Mouse (Mus musculus): Measurements from ENCODE around the gene Platr17.

Platr17 gene

DNA sequence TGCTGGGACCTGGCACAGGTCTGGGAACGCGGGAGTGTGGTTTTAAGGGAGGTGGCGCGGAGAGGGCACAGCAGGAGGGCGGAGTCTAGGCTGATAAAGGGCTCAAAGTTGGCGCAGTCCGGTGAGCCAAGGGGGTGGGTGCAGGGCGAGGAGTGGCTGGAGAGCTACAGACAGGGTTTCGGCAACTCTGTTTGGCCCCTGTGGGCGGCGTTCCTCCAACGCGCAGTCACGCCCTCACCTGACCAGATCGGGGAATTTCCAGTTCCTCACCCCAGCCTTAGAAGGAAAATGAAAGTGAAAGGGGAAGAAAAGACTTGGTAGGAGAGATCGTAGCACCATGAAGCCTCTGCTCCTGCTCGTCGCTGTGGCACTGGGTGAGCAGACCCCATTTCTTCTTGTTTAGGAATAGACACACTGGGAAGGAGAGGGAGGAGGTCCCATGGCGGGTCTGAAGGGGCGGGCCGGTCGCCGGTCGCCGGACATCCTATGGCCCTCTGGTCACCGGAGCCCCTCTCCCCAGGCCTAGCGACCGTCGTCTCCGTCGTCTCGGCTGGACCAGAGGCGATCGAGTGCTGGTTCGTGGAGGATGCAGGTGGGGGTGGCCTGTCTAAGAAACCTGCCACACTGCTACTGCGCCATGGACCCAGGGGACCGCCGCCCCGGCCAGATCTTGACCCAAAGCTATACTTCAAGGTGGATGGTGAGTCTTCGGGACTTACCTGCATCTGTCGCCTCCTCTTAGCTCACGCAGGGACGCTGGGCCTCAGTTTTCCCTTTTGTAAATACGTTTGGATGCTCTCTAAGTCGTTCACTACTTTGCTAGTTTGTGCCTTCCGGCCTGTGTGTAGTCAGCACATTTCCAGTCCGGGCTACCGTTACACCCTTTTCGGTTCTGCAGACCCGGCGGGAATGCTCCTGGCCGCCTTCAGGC, 14.7 kb downstream of the Platr17 start:
- peak; percentile 60 for DNase-seq (ENCODE audit: extremely low spot score)

DNA sequence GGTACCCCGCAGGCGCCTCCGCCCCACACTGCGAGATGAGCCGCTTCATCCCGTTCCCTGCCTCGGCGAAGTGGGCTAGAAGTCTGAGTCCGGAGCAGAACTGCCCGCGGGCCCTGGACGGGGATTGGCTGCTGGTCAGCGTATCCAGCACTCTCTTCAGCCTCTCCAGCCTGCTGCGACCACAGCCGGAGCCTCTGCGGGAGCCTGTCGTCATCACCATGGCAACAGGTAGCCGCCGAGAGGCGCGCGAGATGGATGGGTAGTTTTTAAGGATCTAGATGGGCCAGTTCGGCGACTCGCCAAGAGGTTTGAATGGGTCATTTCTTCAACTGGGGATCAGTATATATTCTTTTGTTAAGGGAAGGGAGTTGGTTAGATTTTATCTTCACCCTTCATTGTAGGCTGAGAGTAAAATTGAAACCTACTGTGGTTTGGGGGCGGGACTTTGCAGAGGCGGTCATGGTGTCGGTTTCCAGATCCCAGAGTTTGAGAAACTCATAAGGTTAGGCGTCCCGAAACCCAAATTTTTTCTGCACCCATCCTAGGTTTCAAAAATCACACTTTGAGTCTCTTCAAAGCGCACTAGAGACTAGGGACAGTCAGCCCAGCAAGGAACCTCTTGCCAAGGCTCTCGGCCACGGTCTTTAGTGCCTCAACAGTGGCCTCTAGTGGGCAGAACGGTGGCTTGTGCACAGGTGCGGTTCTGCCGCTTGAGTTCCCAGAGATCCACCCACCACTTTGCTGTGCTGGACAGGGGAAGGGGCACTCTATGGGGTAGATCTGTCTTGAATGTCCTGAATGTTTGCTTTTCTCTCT, 15.6 kb downstream of the Platr17 start:
- DNase-seq (ENCODE audit: extremely low spot score), result peak; percentile 86

DNA sequence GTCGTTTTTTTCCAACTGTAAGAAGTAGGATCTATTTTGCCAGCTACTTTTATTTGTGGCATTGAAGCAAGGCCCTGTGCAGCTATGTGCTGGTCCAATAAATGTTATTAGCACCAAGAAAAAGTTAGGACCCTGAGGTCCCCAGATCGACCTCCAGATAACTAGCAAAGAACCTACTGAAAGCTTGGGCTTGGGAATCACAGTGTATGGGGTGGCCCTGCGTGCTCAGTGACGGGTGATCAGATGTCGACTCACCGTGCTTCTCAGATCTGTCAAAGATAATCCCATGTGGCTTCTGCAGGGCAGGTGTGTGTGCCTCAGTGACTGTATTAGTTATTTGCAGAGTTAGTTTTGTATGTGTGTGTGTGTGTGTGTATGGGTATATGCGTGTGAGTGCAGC, 16.4 kb downstream of the Platr17 start:
- no peak for DNase-seq (ENCODE audit: extremely low spot score)

DNA sequence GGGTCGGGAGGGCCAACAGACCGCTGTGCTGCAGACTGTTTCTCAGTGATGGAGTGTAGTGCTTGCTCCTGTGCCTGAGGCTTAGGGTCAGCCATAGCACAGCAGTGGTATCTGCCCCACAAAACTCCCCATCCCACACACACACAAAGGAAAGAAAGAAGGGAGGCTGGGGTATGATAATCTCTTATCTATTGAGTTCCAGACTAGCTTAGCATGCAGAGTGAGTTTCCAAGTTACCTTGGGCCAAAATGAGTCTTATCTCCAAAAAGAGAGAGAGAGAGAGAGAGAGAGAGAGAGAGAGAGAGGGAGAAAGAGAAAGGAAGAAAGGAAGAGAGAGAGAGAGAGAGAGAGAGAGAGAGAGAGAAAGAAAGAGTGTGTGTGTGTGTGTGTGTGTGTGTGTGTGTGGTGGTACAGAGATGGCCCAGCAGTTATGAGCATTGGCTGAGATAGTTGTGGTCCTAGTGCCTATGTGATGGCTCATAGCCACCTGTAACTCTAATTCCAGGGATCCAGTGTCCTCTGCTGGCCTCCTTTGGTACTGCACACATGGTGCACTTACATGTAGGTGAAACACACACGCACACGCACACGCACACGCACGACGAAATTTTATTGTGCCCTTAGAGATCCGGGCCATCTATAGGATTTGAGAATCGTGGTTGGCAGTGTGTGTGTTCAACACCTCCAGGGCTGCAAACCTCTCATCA, 19.8 kb downstream of the Platr17 start:
- no peak for DNase-seq (ENCODE audit: extremely low spot score)

GRCm38 (mm10) chr17:33925406-33926116, 20.6 kb downstream of the Platr17 start:
- DNase-seq (ENCODE audit: extremely low spot score), result no peak

DNA sequence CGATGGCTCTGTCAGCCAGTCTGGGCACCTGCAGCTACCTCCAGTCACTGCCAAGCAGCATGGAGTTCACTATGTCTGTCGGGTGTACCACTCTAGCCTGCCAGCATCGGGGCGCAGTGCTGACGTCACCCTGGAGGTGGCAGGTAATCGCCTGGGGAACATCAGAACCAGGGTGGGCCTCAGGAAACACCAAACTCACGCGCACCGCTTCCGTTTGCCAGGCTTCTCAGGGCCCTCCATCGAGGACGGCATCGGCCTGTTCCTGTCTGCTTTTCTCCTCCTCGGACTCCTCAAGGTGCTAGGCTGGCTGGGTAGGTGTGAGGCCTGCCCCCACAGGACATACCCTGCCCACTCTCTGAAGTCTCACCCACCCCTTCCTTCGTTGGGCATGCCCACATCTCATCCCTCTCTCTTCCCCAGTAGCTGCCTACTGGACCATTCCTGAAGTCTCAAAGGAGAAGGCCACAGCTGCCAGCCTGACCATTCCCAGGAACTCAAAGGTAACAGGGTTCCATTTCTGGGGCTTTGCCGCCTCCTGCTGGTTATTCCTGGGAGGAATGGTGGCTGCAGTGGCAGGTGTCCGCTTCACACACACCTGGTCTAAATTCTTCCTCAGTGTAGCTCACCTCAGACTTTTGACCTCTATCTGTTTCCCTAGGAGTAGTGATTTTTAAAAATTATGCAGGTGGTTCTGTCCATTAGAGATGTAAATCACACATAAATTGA, 21.4 kb downstream of the Platr17 start:
- peak; percentile 37 for DNase-seq (ENCODE audit: extremely low spot score)

DNA sequence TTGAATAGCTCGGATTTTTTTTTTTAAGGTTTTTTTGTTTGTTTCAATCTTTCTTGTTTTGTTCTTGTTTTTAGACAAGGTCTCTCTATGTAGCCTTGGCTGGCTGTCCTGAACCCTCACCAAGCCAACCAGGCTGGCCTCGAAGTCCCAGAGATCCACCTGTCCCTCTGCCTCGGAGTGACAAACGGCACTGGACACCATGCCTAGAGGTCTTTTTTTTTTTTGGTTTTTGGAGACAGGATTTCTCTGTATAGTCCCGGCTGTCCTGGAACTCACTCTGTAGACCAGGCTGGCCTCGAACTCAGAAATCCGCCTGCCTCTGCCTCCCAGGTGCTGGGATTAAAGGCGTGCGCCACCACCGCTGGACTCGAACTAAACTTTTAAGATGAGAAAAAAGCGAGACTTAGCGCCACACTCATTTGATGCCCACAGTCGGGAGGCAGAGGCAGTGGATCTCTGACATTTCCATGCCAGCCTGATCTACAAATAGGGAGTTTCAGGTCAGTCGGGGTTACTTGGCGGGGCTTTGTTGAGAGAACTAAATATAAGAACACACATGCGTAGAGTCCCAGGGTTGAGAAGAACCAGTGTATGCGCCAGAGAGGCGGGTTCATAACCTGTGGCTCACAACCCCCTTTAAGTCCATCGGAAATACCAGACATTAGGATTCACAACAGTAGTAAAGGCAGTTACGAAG, 23.5 kb downstream of the Platr17 start:
- no peak for DNase-seq (ENCODE audit: extremely low spot score)

DNA sequence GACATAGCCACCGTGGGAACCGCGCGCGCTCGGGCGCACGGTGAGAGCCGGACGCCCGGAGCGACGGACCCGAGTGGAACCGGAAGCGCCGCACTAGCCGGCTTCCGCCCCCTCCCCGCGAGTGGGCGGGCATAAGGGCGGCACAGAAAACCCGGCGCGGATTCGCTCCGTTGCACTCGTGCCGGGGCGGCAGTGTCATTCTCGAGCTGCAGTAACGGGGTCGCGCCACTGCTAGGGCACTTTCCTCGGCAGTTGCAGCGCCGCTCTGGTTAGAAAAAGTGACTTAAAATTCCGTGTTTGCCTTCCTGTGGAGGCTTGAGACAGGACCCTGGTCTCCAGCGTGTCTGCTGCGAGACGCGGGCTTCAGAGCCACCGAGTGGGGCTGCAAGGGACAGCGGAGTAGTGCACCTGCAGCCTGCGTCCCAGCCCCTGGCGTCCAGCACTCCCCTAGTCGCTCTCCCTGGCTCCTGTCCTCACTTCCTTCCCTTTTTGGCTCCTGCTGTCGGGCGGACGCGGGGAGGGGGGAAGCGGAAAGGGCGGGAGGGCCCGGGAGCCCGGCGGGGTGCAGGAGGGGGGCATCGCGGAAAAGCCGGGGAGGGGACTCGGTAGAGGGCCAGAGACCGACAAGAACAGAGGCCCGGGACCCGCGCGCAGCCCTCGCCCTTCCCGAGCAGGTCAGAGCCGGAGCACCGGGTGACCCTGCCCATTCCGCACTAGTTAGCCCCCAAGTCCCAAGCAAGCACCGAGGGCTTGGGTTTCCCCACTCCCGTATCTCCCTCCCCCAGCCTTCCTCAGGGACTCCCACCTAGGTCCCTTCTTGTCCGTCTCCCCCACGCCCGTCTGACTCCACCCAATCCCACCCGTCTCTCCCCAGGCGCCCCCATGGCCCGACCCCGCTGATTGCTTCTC, 24.7 kb downstream of the Platr17 start, which contains the start of gene Rgl2:
Gene Rgl2 (plus strand): TSS at position 173 of the 909 bp plus-strand sequence.
- peak; percentile 97 for DNase-seq (ENCODE audit: extremely low spot score)

GRCm38 (mm10) chr17:33930280-33931158, 25.6 kb downstream of the Platr17 start:
- DNase-seq (ENCODE audit: extremely low spot score), result peak; percentile 46

- no peak for DNase-seq (ENCODE audit: extremely low spot score)
Observed at GRCm38 (mm10) chr17:33931159-33931866, 26.4 kb downstream of the Platr17 start.

GRCm38 (mm10) chr17:33931947-33932346, 27.0 kb downstream of the Platr17 start:
- DNase-seq (ENCODE audit: extremely low spot score), result no peak

- DNase-seq (ENCODE audit: extremely low spot score), result no peak
Observed at GRCm38 (mm10) chr17:33932448-33932847, 27.5 kb downstream of the Platr17 start.

GRCm38 (mm10) chr17:33932970-33933369, 28.0 kb downstream of the Platr17 start:
- no peak for DNase-seq (ENCODE audit: extremely low spot score)

DNA sequence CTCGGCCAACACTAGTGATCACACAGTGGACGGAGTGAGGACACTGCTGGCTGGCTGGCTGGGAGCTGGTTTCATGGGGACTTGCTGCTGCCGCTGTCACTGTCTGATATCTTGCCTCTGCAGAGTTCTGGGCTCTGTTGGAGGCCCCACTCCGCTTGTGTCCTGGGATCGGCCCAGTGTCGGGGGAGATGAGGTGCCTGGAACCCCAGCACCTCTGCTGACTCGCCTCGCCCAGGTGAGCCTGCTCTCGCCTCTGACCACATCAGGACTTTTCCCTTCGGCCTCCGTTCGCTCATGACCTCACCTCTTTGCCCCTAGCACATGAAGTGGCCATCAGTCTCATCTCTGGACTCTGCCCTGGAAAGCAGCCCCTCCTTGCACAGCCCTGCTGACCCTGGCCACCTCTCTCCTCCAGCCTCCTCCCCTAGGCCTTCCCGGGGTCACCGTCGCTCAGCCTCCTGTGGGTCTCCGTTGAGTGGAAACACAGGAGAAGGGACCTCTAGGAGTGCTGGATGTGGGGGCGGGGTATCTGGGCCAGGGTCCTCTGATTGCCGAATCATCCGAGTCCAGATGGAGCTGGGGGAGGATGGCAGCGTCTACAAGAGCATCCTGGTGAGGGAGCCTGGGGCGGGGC, 30.6 kb downstream of the Platr17 start:
- DNase-seq (ENCODE audit: extremely low spot score), result no peak

GRCm38 (mm10) chr17:33936993-33937392, 32.1 kb downstream of the Platr17 start:
- no peak for DNase-seq (ENCODE audit: extremely low spot score)

GRCm38 (mm10) chr17:33938783-33939182, 33.8 kb downstream of the Platr17 start:
- no peak for DNase-seq (ENCODE audit: extremely low spot score)

Data from embryo, embryonic 9.5 days (tissue).